Mouse (Mus musculus) liver, embryonic 13.5 days (tissue): ENCODE data around the gene Rbms3. TPM values are rescaled to one million over a fixed set of nuclear protein-coding genes. Genes with fewer than 3 reads are reported as not detected.

Experiments used
- ATAC-seq: fragments of 200-750 bp; cut with Nextera tagmentation; 2 replicates; pipeline ENCODE4 v1.8.0; 2017; ENCODE audit warnings: low read depth, mild to moderate bottlenecking, moderate number of reproducible peaks, moderate library complexity
- DNase-seq: peaks from one replicate; pipeline ENCODE4 v3.0.0; 2022
- H3K27ac ChIP-seq: fragments of 300-500 bp; sonication (generic); 2 replicates; pipeline ENCODE4 v1.5.1; 2015; ENCODE audit warnings: moderate library complexity, mild to moderate bottlenecking, inconsistent platforms
- H3K27me3 ChIP-seq: fragments of 300-500 bp; sonication (generic); 2 replicates; pipeline ENCODE4 v1.6.1; 2015; ENCODE audit warnings: mild to moderate bottlenecking, inconsistent platforms
- H3K36me3 ChIP-seq: fragments of 300-500 bp; sonication (generic); 2 replicates; pipeline ENCODE4 v1.6.1; 2015; ENCODE audit warnings: mild to moderate bottlenecking, inconsistent platforms
- H3K4me1 ChIP-seq: fragments of 300-500 bp; sonication (generic); replicated peaks from 2 replicates; pipeline ENCODE4 v1.6.1; 2015; ENCODE audit warnings: inconsistent platforms
- H3K4me2 ChIP-seq: fragments of 300-500 bp; sonication (generic); 2 replicates; pipeline ENCODE4 v1.6.1; 2015; ENCODE audit warnings: inconsistent platforms, mild to moderate bottlenecking, moderate library complexity
- H3K4me3 ChIP-seq: fragments of 300-500 bp; sonication (generic); replicated peaks from 2 replicates; pipeline ENCODE4 v1.5.1; 2015; ENCODE audit warnings: mild to moderate bottlenecking, inconsistent platforms
- H3K9ac ChIP-seq: fragments of 300-500 bp; sonication (generic); 2 replicates; pipeline ENCODE4 v1.6.1; 2015; ENCODE audit warnings: mild to moderate bottlenecking, inconsistent platforms
- H3K9me3 ChIP-seq: fragments of 300-500 bp; sonication (generic); replicated peaks from 2 replicates; pipeline ENCODE4 v1.6.1; 2016; ENCODE audit warnings: inconsistent platforms
- WGBS: fragments of 180-500 bp; shearing (Covaris S2); methylation state at CpG from one replicate; pipeline ENCODE4 v1.1.7; 2015; ENCODE audit not compliant: insufficient replicate concordance; 5-methylcytosine and 5-hydroxymethylcytosine counted together
- polyA plus RNA-seq: library from polyadenylated mRNA; unstranded; fragments of >200 nt; fragmentation: Nextera tagmentation; extraction: Ambion mirVana; gene quantifications from 2 replicates; pipeline ENCODE4 v1.2.1, GENCODE M21; 2015

The Rbms3 gene
- polyA plus RNA-seq, 1 experiment from 2014 or later: 5.1 TPM

DNA sequence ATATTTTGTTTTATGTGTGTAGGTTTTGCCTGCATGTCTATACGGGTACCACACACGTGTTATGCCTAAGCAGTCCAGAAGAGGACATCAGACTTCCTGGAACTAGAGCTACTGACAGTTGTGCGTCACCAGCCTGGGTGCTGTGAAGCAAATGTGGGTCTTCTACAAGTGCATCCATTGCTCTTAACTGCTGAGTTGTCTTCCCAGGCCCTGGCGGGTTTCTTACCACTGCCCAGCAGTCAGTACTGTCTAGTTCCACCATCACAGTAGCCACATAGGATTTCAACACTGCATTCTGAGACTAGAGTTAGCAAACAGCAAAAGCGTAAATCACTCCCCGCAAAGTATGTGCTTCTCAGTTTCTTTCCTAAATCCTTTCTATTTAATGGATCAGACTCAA lies 259.6 kb downstream of the Rbms3 start:
- Histone ChIP-seq H3K4me3 (no peak overlapping the region), H3K4me2 (no peak overlapping the region), H3K4me1 (no peaks in the 10 kb centered on the region), H3K27ac (no peak overlapping the region), H3K27me3 (no peaks in the 10 kb centered on the region), H3K36me3 (no peaks in the 10 kb centered on the region), H3K9ac (no peak overlapping the region), H3K9me3 (no peaks in the 10 kb centered on the region)
- no peak for ATAC-seq
- DNase-seq: no peak
- 77% methylated on average over 6 of the region's 6 CpGs for WGBS

DNA sequence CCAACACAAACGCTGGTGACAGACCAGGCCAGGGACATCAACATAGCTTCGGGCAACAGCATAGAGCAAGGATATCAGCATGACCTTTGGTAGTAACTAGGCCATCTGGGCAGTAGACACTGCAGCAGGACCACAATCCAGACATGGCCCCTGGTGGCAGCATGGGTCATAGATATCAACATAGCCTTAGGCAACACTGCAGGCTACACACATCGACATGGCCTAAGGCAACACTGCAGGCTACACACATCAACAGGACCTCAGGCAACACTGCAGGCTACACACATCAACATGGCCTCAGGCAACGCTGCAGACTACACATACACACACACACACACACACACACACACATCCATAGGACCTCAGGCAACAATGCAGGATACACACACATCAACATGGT lies 261.7 kb downstream of the Rbms3 start:
- Histone ChIP-seq H3K27me3 (no peaks in the 10 kb centered on the region), H3K27ac (no peak overlapping the region), H3K9me3 (no peaks in the 10 kb centered on the region), H3K9ac (no peak overlapping the region), H3K4me2 (no peak overlapping the region), H3K36me3 (no peaks in the 10 kb centered on the region), H3K4me3 (no peak overlapping the region), H3K4me1 (no peaks in the 10 kb centered on the region)
- no peak for DNase-seq
- 63% methylated on average over 4 of the region's 4 CpGs for WGBS
- ATAC-seq: no peak

DNA sequence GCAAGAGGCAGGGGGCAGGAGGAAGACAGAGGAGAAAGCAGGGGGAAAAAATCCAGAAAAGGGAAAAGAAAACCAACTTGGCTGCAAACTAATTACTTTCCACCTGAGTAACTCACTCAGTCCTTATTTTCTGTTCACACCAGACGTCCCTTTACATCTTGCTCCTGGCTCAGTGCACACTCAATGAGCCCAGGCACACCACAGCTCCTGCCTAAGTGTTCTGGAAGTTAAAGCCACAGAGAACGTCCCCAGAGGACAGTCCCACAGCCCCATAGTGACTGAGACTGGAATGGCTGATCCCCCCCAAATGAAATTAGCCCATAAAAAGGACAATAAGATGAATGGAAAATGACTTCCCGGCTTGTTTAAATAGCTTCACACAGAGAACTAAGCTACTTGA lies 265.1 kb downstream of the Rbms3 start:
- Histone ChIP-seq H3K9ac (no peak overlapping the region), H3K27ac (no peak overlapping the region), H3K9me3 (no peaks in the 10 kb centered on the region), H3K4me2 (no peak overlapping the region), H3K4me1 (no peaks in the 10 kb centered on the region), H3K36me3 (no peaks in the 10 kb centered on the region), H3K4me3 (no peak overlapping the region), H3K27me3 (no peaks in the 10 kb centered on the region)
- ATAC-seq (no peak), DNase-seq (no peak)
- 47% methylated on average over 3 of the region's 3 CpGs for WGBS

DNA sequence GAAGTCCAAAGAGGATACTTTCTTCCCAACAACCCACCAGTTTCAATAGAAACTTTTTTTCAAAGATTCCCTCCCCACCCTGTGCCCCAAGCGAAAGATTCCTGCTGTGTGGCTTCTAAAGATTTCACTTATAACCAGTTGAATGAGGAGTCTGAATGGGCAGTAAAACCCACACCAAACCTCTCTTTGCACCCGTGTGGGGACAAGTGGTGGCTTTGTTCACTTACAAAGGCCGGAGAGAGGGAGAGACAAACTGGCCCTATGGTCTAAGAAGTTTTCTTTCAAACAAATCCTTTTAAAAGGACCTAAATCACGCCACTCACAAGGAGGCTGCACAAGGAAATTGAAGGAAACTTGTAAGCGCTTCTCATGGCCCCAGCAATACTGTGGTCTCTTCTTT lies 268.3 kb downstream of the Rbms3 start:
- Histone ChIP-seq H3K36me3 (no peaks in the 10 kb centered on the region), H3K9me3 (no peaks in the 10 kb centered on the region), H3K27ac (no peak overlapping the region), H3K9ac (no peak overlapping the region), H3K4me3 (no peak overlapping the region), H3K27me3 (no peaks in the 10 kb centered on the region), H3K4me2 (no peak overlapping the region), H3K4me1 (no peaks in the 10 kb centered on the region)
- DNase-seq (no peak), ATAC-seq (no peak)
- WGBS: 66% methylated on average over 5 of the region's 5 CpGs

DNA sequence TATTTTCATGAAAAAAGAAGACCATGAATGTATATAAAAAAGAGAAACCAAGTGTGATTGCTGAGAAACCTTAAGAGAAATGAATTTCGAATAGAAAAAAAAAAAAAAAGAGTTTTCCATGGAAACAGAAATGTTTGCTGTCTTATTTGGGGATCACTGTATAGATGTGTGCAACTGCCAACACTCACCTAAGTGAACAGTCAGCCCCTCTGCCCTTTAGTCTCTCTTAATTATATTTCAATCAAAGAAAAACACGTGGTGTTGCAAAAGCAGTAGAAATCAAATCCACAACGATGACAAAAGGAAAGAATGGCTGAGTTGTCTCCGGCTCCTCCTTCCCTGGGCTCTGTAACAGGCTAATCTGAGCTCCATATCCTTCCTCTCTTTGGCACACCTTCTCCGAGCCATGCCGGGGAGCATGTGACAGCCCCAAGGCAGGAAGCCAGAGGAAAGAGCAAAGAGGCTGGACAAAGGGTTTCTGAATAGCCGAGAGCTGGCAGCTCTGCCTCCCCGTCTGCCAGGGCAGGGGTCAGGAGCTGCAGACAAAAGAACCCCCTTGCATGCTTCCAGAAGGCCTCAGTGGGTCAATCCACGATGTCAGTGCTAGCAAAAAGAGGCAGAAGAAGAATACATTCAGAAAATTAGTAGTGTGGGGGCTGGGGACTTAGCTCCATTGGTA lies 272.8 kb downstream of the Rbms3 start:
- Histone ChIP-seq H3K4me3 (no peak overlapping the region), H3K4me2 (no peak overlapping the region), H3K9me3 (no peaks in the 10 kb centered on the region), H3K27ac (no peak overlapping the region), H3K27me3 (no peaks in the 10 kb centered on the region), H3K4me1 (no peaks in the 10 kb centered on the region), H3K36me3 (no peaks in the 10 kb centered on the region), H3K9ac (no peak overlapping the region)
- ATAC-seq: 0 out of 2 replicates have a peak, but pooled peaks have one; percentile 41
- no peak for DNase-seq
- 17% methylated on average over 9 of the region's 9 CpGs for WGBS

DNA sequence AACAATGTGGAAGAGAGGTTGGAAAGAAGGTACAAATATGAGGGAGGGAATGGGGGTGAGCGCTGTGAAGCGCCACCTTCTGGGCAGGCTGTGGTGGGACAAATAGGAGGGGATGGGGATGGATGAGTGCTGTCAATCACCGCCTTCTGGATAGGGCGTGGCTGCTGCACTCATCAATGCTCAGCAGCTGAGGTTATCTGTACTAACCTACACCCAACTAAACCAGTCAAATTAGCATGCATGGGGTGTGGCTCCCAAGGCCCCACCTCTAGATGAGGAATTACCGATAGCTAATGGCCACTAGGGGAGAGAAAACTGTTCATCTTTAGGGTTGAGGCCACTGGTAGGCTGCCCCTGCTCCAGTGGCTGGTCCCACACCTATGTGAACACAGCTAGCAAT lies 274.2 kb downstream of the Rbms3 start:
- WGBS: 62% methylated on average over 5 of the region's 5 CpGs
- no peaks in the 10 kb centered on the region for H3K36me3 ChIP-seq
- H3K4me2 ChIP-seq: no peak overlapping the region
- H3K27me3 ChIP-seq: no peaks in the 10 kb centered on the region
- H3K4me1 ChIP-seq: no peaks in the 10 kb centered on the region
- ATAC-seq (no peak), DNase-seq (no peak)
- no peaks in the 10 kb centered on the region for H3K9me3 ChIP-seq
- no peak overlapping the region for H3K4me3 ChIP-seq
- H3K9ac ChIP-seq: no peak overlapping the region
- H3K27ac ChIP-seq: no peak overlapping the region

DNA sequence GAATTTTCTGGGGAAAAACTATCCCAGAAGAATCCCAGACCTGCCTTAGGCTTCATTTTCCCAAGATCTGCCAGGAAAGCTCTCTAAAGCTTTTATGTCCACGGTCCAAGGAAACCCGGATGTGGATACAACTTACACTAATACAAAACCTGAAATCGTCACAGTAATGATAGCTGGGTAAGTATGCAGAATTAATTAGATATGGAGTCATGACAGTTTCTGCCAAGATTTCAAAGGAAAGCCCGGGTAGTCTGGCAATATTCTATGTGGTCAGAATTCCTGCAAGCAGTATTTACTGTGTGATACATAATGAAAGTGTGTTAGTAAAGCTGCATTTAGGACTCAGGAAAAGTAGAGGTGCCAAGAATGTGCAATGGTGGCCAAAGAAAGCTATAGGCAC lies 287.4 kb downstream of the Rbms3 start:
- Histone ChIP-seq H3K4me3 (no peak overlapping the region), H3K9ac (no peak overlapping the region), H3K4me2 (no peak overlapping the region), H3K9me3 (no peaks in the 10 kb centered on the region), H3K27ac (no peak overlapping the region), H3K27me3 (no peaks in the 10 kb centered on the region), H3K4me1 (no peaks in the 10 kb centered on the region), H3K36me3 (no peaks in the 10 kb centered on the region)
- WGBS: 65% methylated on average over 4 of the region's 4 CpGs
- no peak for DNase-seq
- no peak for ATAC-seq

DNA sequence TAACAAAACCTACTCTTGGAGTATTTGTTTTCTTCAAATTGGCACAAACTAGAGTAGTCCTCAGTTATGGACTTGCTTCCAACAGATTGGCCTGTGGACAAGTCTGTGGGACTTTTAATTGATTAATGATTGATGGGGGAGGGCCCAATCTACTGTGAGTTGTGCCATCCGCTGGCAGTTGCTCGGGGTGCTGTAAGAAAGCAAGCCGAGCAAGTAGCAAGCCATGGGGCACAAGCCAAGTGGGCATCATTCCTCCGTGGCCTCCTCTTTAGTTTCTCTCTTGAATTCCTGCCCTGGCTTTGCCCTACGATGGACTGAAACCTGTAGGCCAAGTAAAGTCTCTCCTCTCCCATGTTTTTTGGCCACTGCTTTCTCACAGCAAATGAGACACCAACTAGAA lies 299.0 kb downstream of the Rbms3 start:
- H3K4me3 ChIP-seq: no peak overlapping the region
- DNase-seq (no peak), ATAC-seq (no peak)
- no peaks in the 10 kb centered on the region for H3K36me3 ChIP-seq
- no peak overlapping the region for H3K4me2 ChIP-seq
- H3K27ac ChIP-seq: no peak overlapping the region
- 63% methylated on average over 5 of the region's 5 CpGs for WGBS
- no peaks in the 10 kb centered on the region for H3K27me3 ChIP-seq
- H3K4me1 ChIP-seq: no peaks in the 10 kb centered on the region
- no peak overlapping the region for H3K9ac ChIP-seq
- no peaks in the 10 kb centered on the region for H3K9me3 ChIP-seq

DNA sequence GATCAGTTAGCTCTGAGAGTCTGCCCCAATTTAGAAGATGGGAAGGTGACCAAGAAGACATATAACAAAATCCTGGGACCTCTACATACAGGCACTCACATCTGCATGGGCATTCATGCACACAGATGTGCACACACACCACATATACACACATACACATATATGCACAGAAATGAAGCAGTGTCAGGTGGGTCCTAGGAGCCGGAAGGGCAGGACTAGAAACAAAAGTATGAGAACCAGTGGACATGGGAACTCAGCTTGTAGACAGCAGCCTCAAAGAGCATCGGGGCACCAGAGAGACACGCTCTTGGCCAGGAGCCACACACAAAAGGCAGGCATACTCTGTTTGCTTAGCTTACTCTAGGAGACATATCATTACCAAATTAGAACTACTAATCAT lies 310.4 kb downstream of the Rbms3 start:
- WGBS: 65% methylated on average over 3 of the region's 3 CpGs
- H3K4me3 ChIP-seq: no peak overlapping the region
- ATAC-seq (no peak), DNase-seq (no peak)
- H3K27ac ChIP-seq: no peak overlapping the region
- H3K27me3 ChIP-seq: no peaks in the 10 kb centered on the region
- no peak overlapping the region for H3K9ac ChIP-seq
- H3K9me3 ChIP-seq: no peaks in the 10 kb centered on the region
- no peaks in the 10 kb centered on the region for H3K36me3 ChIP-seq
- no peaks in the 10 kb centered on the region for H3K4me1 ChIP-seq
- no peak overlapping the region for H3K4me2 ChIP-seq

DNA sequence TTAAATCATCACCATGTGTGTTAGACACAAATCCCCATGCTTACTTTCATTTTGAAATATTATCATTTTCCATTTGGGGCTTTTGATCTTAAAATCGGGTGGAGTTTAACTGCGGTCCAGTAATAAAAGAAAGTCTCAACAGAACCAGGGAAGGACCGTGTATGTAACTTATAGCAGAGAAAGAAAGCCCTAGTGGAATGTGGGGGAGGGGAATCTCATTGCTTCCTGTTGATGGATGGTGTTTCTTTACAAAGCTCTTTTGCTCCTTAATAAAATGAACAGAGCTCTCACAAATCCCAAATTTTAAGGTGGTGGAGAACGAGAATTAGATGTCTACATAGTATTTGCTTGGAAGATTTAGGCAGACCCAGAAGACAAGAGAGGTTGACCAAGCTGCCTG lies 311.3 kb downstream of the Rbms3 start:
- no peaks in the 10 kb centered on the region for H3K9me3 ChIP-seq
- H3K27me3 ChIP-seq: no peaks in the 10 kb centered on the region
- ATAC-seq: no peak
- H3K27ac ChIP-seq: no peak overlapping the region
- no peak overlapping the region for H3K9ac ChIP-seq
- WGBS: 59% methylated on average over 4 of the region's 4 CpGs
- H3K36me3 ChIP-seq: no peaks in the 10 kb centered on the region
- no peaks in the 10 kb centered on the region for H3K4me1 ChIP-seq
- no peak overlapping the region for H3K4me3 ChIP-seq
- no peak for DNase-seq
- no peak overlapping the region for H3K4me2 ChIP-seq

DNA sequence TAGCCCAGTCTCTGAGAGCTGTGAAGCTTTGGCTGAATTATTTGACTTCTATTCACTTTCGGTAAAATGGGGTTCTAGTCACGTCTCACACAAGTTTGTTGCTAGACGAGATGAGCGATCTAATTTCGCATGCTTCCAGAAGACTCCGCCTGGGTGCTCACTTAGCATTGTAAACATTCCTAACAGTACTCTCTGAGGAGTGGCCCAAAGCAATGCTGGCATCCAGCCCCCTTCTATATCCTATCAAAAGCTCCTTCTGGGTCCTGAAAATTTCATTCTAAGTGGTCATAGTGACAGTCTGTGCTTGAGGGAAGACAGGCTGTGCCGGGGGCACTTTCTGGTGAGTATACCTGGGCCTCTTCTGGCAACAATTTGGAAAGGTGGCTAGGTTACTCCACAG lies 312.5 kb downstream of the Rbms3 start:
- Histone ChIP-seq H3K4me1 (no peaks in the 10 kb centered on the region), H3K36me3 (no peaks in the 10 kb centered on the region), H3K27me3 (no peaks in the 10 kb centered on the region), H3K9me3 (0 out of 2 replicates have a peak, but pooled peaks cover 3% of the 10 kb centered on the region), H3K4me3 (no peak overlapping the region), H3K4me2 (no peak overlapping the region), H3K27ac (no peak overlapping the region), H3K9ac (no peak overlapping the region)
- DNase-seq (no peak), ATAC-seq (no peak)
- WGBS: 73% methylated on average over 7 of the region's 7 CpGs

DNA sequence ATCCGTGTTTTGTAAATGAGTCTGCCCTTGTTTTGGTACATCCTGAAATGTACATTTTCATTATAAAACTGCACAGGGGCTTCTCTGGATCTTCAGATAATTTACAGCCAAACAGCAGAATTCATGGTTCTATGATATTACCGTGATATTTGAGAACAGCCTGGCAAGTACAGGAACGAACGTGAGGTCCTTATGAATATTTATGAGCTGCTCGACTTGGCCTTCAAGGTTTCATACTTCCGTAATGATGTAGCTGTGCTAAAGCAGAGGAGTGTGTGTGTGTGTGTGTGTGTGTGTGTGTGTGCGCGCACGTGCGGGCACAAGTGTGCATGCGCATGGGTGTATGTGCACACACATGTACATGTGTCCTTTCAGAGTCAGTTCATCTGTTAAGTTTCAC lies 316.1 kb downstream of the Rbms3 start:
- Histone ChIP-seq H3K9me3 (peaks cover 6% of the 10 kb centered on the region), H3K4me2 (no peak overlapping the region), H3K4me3 (no peak overlapping the region), H3K27me3 (no peaks in the 10 kb centered on the region), H3K9ac (no peak overlapping the region), H3K36me3 (no peaks in the 10 kb centered on the region), H3K27ac (no peak overlapping the region), H3K4me1 (no peaks in the 10 kb centered on the region)
- DNase-seq: no peak
- ATAC-seq: no peak
- WGBS: 72% methylated on average over 11 of the region's 11 CpGs
